Mouse (Mus musculus) cerebellum, adult 18-20 months (tissue): Measurements from ENCODE around the gene Ppfibp2.

Experiments used
- DNase-seq, 2 experiments: peaks; one replicate each; pipeline ENCODE4 v3.0.0; 2021

The Ppfibp2 gene

DNA sequence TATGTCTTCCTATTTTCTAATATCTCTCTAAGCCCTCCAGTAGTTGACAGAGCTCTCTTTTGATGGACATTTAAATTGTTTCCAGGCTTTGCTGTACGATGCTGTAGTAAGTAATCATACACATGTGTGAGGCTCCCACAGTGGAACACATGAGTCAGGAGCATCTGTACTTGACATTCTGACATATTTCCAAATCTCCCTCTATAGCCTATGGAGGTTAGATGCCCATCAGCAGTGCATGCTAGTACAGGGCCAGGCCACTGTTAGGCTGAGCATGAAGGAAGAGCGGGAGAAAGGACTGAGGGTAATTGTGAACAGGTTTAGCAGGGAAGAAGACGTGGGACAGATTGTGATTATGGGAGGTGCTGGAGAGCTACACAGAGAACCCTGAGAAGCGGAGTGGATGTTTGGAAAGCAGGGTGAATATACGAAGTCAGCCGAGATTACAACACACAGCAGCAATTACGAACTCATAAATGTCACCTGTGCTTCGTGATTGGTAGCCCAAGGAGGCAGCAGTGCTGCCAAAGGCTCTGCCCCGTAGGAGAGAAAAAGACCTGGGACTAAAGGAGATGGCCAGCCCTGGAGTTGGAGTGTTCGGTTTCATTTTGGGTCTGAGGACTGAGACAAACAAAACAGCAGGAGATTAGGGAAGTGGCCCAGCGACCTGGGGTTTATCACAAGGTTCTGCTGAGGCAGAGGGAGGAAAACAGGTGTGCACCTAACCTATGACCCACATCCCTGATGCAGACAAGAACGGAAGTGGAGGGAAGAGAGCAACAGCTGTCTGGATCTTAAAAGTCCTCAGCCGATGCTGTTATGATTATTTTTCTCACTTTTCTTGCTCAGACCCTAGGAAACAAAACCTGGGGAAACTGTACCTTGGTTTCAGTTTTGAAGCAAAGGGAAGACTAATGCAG is 107.7 kb downstream of the Ppfibp2 start:
- no peak for DNase-seq

DNA sequence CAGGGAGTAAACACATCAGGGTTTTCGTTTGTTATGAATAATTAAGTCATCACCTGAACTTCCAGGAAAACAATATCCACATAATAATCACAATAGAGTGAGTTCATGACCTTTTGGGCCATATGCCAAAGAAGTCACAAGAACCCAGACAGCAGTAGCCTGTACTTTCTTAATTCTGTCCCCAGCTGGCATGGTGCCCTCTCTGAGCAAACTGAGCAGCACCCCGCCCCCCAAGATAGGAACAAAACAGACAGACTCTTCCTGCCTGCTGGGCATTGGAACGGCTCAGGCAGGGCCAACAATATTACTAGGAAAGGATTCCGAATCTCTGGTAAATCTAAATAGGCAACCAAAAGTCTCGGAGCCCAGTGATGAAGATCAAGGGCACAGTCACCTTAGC is 110.9 kb downstream of the Ppfibp2 start:
- DNase-seq = no peak

DNA sequence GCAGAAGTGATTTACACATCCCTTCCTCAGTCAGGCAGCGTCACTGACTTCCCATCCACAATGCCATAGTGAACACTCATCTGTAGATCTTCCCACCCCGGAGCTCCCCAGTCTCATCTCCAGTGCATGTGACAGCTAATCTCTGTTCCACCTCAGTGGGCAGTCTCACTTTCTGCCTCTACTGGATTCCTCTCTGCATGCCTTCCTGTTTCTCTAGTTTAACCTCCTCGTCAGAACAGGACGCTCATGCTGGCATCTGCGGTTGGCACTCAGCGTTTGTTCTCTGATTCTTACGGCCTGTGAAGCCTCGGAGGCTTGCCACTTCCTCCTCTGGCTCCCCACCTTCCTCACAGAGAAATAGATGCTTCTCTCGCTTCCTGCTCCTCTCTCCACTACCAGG is 112.6 kb downstream of the Ppfibp2 start:
- no peak for DNase-seq

- peak in 1 of 2 experiments; percentile 23 for DNase-seq
Observed at GRCm38 (mm10) chr7:107708491-107709112, 113.6 kb downstream of the Ppfibp2 start.

GRCm38 (mm10) chr7:107712743-107713142 is 117.7 kb downstream of the Ppfibp2 start:
- DNase-seq = no peak

DNA sequence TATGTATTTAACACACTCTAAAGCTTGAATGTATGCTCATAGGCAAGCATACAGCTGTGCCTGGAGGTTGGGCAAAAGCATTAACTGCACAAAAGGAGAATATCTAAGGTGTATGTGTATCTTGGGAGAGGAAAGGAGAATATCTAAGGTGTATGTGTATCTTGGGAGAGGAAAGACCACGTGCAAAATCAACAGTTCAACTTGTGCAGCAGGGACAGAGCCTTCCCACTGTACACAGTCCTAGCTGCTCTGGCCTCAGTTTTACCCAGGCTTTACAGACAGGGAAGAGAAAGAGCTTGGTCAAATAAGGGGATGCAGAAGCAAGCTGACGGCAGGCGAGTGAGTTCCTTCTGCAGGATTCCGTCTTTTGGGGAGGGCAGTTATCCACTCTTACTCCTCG is 119.1 kb downstream of the Ppfibp2 start:
- no peak for DNase-seq

DNA sequence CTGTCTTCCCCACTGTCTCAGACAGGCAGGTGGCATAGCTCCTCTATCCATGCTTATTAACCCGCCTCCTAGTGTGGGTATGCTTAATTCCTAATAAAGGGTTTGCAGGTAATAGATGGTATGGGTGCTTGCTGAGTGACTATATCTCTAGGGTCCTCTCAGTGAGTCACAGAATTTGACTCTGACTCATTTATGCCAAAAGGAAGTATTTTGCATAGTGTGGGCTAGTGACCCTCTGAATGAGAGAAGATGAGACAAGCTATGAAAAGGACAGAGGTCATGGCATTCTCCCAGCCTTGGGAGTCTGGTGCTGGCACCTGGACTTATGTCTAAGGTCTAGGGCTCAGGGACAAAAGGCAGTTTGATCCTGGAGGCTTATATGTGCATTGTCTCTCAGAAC is 125.8 kb downstream of the Ppfibp2 start:
- DNase-seq = no peak

DNA sequence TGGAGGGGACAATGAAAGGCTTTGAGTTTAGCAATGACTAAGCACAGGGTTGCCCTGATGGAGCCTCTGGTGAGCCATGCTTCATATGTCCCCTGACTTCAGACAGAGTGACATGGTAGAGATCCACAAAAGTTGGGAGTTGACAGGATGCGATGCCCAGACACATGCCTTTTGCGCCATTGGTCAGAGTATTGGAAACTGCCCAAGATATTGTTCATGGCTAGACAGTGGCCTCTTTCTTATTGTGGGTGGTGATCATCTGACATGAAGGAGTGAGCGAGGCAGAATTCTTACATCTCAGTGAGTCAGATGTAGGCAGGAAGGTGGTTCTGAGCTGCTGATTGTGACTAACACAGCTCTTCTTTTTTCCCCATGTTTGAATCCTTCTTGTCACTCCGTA is 127.5 kb downstream of the Ppfibp2 start:
- no peak for DNase-seq

DNA sequence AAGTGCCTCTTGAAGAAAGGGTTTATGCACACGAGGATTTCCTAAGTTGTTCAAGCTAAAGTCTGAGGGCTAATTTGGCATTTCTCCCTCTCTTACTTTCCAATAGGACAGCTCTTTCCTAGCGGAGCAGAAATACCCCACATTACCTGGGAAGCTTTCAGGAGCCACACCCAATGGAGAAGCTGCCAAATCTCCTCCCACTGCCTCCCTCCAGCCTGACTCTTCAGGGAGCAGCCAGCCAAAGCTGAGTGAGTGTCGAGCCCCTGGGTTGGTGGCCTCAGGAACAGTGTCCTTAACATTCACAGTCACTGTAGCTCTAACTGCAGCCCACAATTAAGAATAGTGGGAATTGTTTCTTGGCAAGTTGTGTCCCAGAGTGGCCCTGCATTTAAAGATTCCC is 132.5 kb downstream of the Ppfibp2 start:
- DNase-seq = no peak

GRCm38 (mm10) chr7:107730587-107730986 is 135.6 kb downstream of the Ppfibp2 start:
- DNase-seq = no peak

GRCm38 (mm10) chr7:107733162-107733561 is 138.2 kb downstream of the Ppfibp2 start:
- DNase-seq = no peak

DNA sequence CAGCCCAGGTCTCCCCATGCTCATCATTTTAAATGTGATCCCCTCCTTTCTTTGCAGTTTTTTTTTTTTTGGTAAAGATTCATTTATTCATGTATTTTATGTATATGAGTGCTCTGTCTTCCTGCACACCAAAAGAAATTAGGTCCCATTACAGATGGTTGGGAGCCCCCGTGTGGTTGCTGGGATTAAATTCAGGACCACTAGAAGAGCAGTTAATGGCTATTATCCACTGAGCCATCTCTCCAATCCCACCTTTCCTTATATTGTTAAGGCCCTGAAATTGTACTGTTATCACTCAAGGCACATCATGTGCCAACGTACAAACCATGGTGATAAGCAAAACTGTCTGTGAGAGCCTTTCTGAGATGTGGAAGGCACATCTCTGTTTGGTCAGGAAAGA is 143.7 kb downstream of the Ppfibp2 start:
- no peak for DNase-seq

DNA sequence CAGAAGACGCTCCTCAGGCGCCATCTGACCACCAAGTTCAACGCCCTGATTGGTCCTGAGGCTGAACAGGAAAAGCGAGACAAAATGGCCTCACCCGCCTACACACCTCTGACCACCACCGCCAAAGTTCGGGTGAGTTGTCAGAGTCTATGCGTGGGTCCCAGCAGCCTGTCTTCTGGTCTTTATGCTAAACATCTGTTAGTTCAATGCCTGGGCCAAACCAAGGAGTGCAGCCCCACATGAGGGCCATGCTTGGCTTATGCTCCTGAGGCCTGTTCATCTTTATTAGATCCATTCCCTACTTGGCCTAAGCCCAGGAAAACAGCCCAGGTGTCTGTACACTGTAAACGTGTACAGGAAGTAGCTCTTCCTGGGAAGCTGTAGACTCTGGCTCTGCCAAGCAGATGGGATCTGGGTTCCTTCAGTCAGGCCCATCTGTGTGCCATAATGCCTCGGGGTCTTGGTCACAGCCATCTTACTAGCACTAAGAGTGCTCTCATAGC is 148.0 kb downstream of the Ppfibp2 start:
- no peak for DNase-seq

- DNase-seq = no peak
Observed at GRCm38 (mm10) chr7:107744454-107744853, 149.4 kb downstream of the Ppfibp2 start.

- no peak for DNase-seq
Observed at GRCm38 (mm10) chr7:107745111-107745510, 150.1 kb downstream of the Ppfibp2 start.

GRCm38 (mm10) chr7:107746036-107746435 is 151.0 kb downstream of the Ppfibp2 start:
- no peak for DNase-seq

DNA sequence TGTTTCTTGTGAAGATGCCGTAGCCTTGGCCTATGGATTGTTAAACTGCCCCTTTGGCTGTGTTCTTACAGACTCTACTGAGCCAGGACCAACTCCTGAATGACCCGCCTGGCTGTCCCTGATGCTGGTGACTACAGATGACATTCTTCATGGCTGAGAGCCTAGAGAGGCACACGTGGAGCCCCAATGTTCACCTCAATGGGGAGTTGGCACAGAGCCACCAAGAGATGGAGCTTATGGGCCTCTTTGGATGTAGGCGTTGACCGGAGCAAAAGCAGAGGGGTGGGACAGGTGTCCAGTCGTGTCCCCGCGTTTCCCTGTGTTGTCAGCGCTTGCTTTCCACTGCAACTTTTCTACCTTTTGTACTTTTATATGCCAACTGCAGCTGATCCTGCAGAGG is 152.5 kb downstream of the Ppfibp2 start:
- no peak for DNase-seq

DNA sequence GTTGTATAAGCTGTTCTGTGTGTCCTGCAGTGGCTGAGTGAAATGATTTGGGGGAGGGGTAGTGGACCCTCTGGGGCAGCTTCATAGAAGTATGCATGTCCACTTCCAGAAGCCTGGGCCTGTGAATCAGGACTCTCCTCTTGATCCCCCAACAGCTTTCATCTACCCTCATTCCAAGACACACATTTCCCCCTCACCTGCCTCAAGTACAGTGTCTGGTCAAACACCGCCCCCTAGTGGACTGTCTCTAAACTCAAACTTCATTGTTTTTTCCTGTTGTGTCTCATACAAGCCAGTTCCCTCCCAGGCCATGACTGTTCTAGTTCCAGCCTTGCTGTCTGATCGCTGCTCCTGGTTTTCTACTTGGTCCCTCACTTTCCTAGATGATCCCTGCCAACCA is 152.9 kb downstream of the Ppfibp2 start:
- DNase-seq = peak; percentile 30 to 41

DNA sequence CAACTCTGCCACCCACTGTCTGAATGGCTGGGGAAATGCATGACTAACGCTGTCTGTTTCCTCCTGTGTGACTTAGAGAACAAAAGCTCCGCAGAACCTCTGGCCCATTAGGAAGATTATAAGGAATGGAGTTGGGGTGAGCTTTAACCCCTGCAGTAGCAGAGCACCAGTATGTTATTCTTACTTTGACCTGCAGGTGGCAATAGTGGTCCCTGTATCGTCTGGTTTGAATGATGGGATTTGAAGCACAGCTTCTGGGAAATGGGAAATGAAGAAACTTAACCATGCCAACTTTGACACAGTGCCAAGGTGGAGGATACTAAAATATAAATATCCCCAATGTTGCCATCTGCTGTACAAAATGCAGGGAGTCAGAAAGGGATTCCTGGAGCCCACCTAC is 154.3 kb downstream of the Ppfibp2 start:
- peak in 1 of 2 experiments; percentile 12 for DNase-seq

GRCm38 (mm10) chr7:107749721-107750120 is 154.7 kb downstream of the Ppfibp2 start:
- DNase-seq = no peak

DNA sequence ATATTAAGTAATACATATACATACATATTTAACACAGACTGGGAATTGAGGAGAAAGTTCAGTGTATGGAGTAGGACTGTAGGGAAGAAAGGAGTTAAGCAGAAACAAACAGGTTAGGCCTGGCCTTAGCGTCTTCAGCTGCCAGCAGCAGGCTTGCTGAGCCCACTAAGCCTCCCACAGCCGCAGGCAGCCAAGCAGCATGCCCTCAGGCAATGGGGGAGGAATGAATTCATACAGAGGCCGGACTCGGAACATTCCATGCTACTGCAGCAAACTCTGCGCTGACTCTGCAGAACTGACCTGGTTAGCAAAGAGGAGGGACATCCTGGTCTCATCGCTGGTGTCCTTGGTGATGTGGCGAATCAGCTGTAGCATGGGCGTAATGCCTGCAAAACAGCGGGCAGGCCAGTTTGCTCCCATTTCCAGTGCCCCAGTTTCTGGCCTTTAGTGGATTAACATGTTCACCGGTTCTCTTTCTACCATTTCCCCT is 157.1 kb downstream of the Ppfibp2 start:
- no peak for DNase-seq

DNA sequence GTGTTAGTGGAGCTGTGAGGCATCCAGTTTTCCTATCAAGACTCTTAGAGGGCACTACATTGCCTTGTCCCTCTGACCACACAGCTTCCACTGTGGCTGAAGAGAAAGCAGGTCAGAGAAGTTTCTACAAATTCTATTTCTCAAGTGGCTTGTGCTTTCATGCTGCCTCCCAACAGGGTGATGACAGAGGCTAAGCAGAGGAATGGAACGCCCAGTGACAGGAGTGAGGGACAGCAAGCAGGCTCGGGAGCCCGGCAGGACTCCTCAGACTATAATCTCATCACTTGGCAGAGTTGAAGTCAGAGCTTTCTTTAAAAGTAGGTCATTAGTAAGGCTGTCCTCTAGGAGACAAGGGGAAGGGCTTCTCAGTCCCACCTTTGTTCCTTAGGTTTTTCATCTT is 160.9 kb downstream of the Ppfibp2 start:
- no peak for DNase-seq

DNA sequence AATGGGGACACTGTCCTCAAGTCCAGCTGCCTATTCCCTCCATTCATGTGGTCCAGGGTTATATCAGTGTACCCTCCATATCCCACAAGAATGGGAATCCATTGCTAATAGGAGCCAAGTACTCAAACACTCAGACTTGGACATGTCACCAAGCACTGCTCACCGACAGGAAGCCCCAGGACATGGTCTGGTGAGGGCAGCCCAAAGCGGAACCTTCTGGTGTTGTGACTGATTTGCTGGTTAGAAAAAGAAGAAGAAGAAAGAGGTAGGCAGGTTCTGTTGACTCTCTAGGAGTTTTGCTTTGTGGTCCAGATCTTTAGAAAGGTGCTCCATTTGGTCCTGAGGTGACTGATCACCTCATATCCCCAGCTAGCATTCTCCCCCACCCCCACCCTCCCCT is 161.7 kb downstream of the Ppfibp2 start:
- DNase-seq = no peak
